ENCODE assay signal across 13 mouse cellular contexts in the genomic region with DNA sequence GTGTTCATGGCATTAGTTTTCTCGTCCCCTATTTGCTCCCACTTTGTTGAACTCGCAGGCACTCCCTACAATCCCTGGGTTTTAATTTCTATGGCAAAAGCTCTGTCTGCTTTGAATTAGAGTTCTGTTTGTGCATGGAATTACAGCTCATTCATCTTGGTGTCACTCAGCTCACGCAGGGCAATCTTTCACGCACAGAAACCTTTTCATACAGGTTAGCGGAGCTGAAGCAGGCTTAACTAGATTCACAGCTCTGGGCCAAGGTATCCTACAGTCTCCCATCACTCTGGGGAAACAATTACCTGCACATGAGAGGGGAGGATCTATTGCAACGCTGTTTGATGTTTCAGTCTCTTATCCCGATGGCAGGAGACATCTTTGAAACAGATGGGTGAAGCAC.
"Had no signal": no experiment of that assay in that cellular context is flagged by ENCODE, and none has a peak within 500 bp of the region (broad histone marks: within the 10 kb centered on the region; RNA-seq: fewer than 3 reads in every experiment).

No protein-coding gene starts in this region.

- H3K4me3 ChIP-seq: layer of hippocampus, adult 2 months; limb, embryonic 12.5 days; neural tube, embryonic 13.5 days had no signal

- H3K9me3 ChIP-seq: limb, embryonic 12.5 days; neural tube, embryonic 13.5 days had no signal

- H3K27ac ChIP-seq: layer of hippocampus, adult 2 months; limb, embryonic 12.5 days; liver, embryonic 14.5 days; neural tube, embryonic 13.5 days had no signal

- H3K27me3 ChIP-seq: limb, embryonic 12.5 days; neural tube, embryonic 13.5 days had no signal

- H3K36me3 ChIP-seq: limb, embryonic 12.5 days; neural tube, embryonic 13.5 days had no signal

- H3K9ac ChIP-seq: limb, embryonic 12.5 days; liver, embryonic 14.5 days; neural tube, embryonic 13.5 days had no signal

- DNase-seq: kidney, postnatal 10 days; kidney, postnatal 4 days; lung, adult 18-20 months; retina, postnatal 1 day; right cerebral cortex, postnatal 4 days; spleen, adult 18-20 months; thymus, adult 18-20 months; thymus, postnatal 14 days had no signal

- H3K4me2 ChIP-seq: limb, embryonic 12.5 days; midbrain, embryonic 11.5 days; neural tube, embryonic 13.5 days had no signal
